Mouse (Mus musculus): Measurements from ENCODE around the gene Gm49354. TPM values are rescaled to one million over a fixed set of nuclear protein-coding genes. Genes with fewer than 3 reads are reported as not detected.

Gm49354 gene
- polyA plus RNA-seq, 1 experiment from 2014 or later = not detected

DNA sequence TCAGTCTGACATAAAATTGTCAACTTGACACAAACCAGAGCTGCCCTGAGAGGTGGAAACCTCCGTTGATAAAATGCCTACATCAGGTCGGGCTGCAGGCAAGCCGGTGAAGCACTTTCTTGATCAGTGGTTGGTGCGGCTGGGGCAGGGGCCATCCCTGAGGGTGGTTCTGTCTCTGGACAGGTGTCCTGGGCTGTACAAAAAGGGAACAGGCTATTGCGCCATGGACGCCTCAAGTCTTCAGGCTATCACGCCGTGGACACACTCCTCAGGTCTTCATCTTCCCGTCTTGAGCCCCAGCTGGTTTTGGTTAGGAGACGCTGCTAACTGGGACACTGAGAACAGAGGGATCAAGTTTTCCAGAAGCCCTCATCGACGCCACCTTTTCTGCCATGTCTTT, 31.7 kb downstream of the Gm49354 start:
- no peak for DNase-seq (ENCODE audit: low spot score)
- no peak for ATAC-seq (ENCODE audit: insufficient read depth, low FRiP score, low TSS enrichment)
- Histone ChIP-seq H3K9me3 (ENCODE audit: control insufficient read depth, low read length) (no peaks in the 10 kb centered on the region), H3K36me3 (ENCODE audit: control insufficient read depth, insufficient read depth, low read length) (peaks cover 3% of the 10 kb centered on the region; the same call in 1 of the 2 replicates), H3K9ac (ENCODE audit: low read length) (no peak overlapping the region), H3K27me3 (ENCODE audit: control insufficient read depth, insufficient read depth, low read length) (no peaks in the 10 kb centered on the region), H3K4me3 (ENCODE audit: low read depth, low read length) (no peak overlapping the region), H3K27ac (ENCODE audit: low read depth, low read length) (no peak overlapping the region), H3K4me1 (ENCODE audit: control insufficient read depth, insufficient read depth, low read length) (no peaks in the 10 kb centered on the region), H3K4me2 (ENCODE audit: low read depth) (no peak overlapping the region)
- WGBS = 85% methylated on average over 12 of the region's 12 CpGs

DNA sequence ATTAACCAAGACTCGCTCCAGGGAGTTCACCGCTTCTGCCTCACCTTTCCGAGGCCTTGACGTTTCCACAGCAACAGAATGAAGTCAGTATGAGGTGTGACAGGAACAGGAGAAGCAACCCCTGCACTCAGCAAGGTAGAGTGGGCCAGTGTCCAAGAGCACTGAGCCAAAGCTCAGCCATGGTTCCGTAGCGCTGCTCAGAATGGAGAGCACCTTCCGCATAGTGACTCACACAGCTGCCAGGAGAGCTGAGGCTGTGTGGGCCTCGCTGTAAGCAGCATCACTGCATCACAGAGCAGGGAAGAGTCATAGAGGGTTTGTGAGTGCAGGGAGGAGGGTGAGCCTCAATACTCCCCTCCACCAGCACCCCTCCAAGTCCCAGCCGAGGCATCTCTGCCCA, 35.3 kb downstream of the Gm49354 start, which contains the start of gene 1700014D04Rik:
Gene 1700014D04Rik (minus strand): TSS at position 42 of the 400 bp plus-strand sequence.
- ATAC-seq (ENCODE audit: insufficient read depth, low FRiP score, low TSS enrichment) = no peak

DNA sequence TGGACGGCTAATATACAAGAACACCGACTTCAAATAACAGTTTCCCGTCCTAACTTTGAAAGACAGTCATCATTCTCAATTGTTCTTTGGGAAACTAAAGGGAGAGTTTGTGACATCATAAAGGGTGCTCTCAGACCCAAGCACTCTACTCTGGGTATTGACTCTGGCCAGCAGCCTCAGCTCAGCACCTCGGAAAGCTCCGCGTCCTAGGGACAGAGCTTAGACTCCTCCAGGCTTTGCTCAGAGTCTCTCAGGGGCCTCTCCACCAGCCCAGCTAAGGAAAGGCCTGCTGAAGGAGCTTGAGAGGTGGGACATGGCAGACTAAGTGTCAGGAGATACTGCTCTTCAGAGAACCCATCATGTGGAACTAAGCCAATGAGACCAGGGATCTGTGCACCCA, 35.9 kb downstream of the Gm49354 start:
- DNase-seq (ENCODE audit: low spot score) = no peak
- Histone ChIP-seq H3K9me3 (ENCODE audit: control insufficient read depth, low read length) (no peaks in the 10 kb centered on the region), H3K36me3 (ENCODE audit: control insufficient read depth, insufficient read depth, low read length) (no peaks in the 10 kb centered on the region), H3K4me2 (ENCODE audit: low read depth) (no peak overlapping the region), H3K9ac (ENCODE audit: low read length) (no peak overlapping the region), H3K27me3 (ENCODE audit: control insufficient read depth, insufficient read depth, low read length) (no peaks in the 10 kb centered on the region), H3K4me3 (ENCODE audit: low read depth, low read length) (no peak overlapping the region), H3K27ac (ENCODE audit: low read depth, low read length) (no peak overlapping the region), H3K4me1 (ENCODE audit: control insufficient read depth, insufficient read depth, low read length) (no peaks in the 10 kb centered on the region)
- ATAC-seq (ENCODE audit: insufficient read depth, low FRiP score, low TSS enrichment) = no peak
- 81% methylated on average over 5 of the region's 6 CpGs for WGBS

More for the DNA sequence above, 35.3 kb downstream of the Gm49354 start, which contains the start of gene 1700014D04Rik:
- H3K4me1 ChIP-seq (ENCODE audit: control insufficient read depth, insufficient read depth, low read length) = no peaks in the 10 kb centered on the region
- no peak within 1 kb of the TSS for H3K27ac ChIP-seq (ENCODE audit: low read depth, low read length)
- WGBS = 90% methylated on average over 9 of the region's 9 CpGs
- no peak within 1 kb of the TSS for H3K4me3 ChIP-seq (ENCODE audit: low read depth, low read length)
- no peaks in the 10 kb centered on the region for H3K27me3 ChIP-seq (ENCODE audit: control insufficient read depth, insufficient read depth, low read length)
- H3K36me3 ChIP-seq (ENCODE audit: control insufficient read depth, insufficient read depth, low read length) = no peaks in the 10 kb centered on the region
- H3K9me3 ChIP-seq (ENCODE audit: control insufficient read depth, low read length) = no peaks in the 10 kb centered on the region
- no peak within 1 kb of the TSS for H3K4me2 ChIP-seq (ENCODE audit: low read depth)
- no peak for DNase-seq (ENCODE audit: low spot score)
- H3K9ac ChIP-seq (ENCODE audit: low read length) = no peak within 1 kb of the TSS

DNA sequence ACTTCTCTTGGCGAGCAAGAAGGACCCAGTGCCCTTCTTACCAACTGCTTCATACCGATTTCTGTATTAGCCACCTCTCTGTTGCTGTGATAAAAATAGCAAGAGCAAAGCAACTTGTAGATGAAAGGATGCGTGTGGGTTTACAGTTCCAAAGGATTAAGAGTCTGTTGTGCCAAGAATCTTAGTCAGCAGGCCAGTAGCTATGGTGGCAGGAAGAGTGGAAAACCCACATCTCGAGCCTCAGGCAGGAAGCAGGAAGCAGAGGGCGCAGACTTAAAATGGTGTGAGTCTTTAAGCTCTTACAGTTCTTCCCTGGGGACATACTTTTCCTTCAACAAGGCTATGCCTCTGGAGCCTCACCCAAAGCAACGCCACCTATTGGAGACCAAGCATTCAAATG, 36.6 kb downstream of the Gm49354 start:
- H3K4me1 ChIP-seq (ENCODE audit: control insufficient read depth, insufficient read depth, low read length) = no peaks in the 10 kb centered on the region
- H3K27ac ChIP-seq (ENCODE audit: low read depth, low read length) = no peak overlapping the region
- no peaks in the 10 kb centered on the region for H3K9me3 ChIP-seq (ENCODE audit: control insufficient read depth, low read length)
- H3K36me3 ChIP-seq (ENCODE audit: control insufficient read depth, insufficient read depth, low read length) = no peaks in the 10 kb centered on the region
- H3K9ac ChIP-seq (ENCODE audit: low read length) = no peak overlapping the region
- no peak overlapping the region for H3K4me2 ChIP-seq (ENCODE audit: low read depth)
- DNase-seq (ENCODE audit: low spot score) (no peak), ATAC-seq (ENCODE audit: insufficient read depth, low FRiP score, low TSS enrichment) (no peak)
- H3K4me3 ChIP-seq (ENCODE audit: low read depth, low read length) = no peak overlapping the region
- 86% methylated on average over 6 of the region's 6 CpGs for WGBS
- no peaks in the 10 kb centered on the region for H3K27me3 ChIP-seq (ENCODE audit: control insufficient read depth, insufficient read depth, low read length)

DNA sequence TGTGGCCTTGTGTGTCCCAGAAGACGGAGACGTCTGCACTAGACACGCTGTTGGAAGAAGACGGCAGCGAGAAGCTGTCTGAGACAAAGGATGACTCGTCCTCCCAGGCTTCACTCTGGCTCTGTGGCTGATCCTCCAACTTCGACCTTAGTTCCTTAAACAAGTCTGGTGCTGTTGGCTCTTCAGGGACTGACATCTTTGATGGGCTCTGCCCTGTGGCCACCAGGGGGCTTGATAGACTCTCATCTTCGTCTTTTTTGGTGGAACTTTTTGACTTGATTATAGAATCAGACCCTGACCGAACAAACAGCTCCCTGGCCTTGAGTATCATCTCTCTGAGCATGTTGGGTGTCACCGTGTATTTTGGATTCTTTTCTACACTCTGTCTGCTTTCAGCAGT, 40.3 kb downstream of the Gm49354 start:
- Histone ChIP-seq H3K27me3 (ENCODE audit: control insufficient read depth, insufficient read depth, low read length) (no peaks in the 10 kb centered on the region), H3K36me3 (ENCODE audit: control insufficient read depth, insufficient read depth, low read length) (no peaks in the 10 kb centered on the region), H3K4me1 (ENCODE audit: control insufficient read depth, insufficient read depth, low read length) (no peaks in the 10 kb centered on the region), H3K9ac (ENCODE audit: low read length) (no peak overlapping the region), H3K9me3 (ENCODE audit: control insufficient read depth, low read length) (no peaks in the 10 kb centered on the region), H3K27ac (ENCODE audit: low read depth, low read length) (no peak overlapping the region), H3K4me3 (ENCODE audit: low read depth, low read length) (no peak overlapping the region), H3K4me2 (ENCODE audit: low read depth) (no peak overlapping the region)
- no peak for ATAC-seq (ENCODE audit: insufficient read depth, low FRiP score, low TSS enrichment)
- 86% methylated on average over 10 of the region's 10 CpGs for WGBS
- DNase-seq (ENCODE audit: low spot score) = no peak

DNA sequence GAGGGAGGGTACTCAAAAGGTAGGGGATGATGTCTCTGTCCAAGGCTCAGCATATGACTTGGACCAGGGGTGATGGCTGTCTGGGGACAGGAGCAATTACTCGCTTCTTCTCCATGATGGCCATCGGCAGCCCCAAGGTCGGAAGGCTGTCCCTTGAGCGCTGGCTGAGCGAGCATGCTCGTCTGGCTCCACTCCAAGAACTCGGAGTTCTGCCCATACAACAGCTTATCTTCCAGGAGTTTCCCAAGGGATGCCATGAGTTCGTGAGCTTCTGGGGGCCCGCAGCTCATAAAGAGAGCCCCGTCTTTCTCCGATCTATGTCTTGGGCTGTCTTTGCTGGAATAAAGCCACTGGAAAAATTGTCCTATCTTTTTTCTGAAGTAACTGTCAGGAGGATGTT, 40.9 kb downstream of the Gm49354 start:
- Histone ChIP-seq H3K27ac (ENCODE audit: low read depth, low read length) (no peak overlapping the region), H3K9me3 (ENCODE audit: control insufficient read depth, low read length) (no peaks in the 10 kb centered on the region), H3K4me1 (ENCODE audit: control insufficient read depth, insufficient read depth, low read length) (no peaks in the 10 kb centered on the region), H3K9ac (ENCODE audit: low read length) (no peak overlapping the region), H3K4me2 (ENCODE audit: low read depth) (no peak overlapping the region), H3K27me3 (ENCODE audit: control insufficient read depth, insufficient read depth, low read length) (no peaks in the 10 kb centered on the region), H3K36me3 (ENCODE audit: control insufficient read depth, insufficient read depth, low read length) (no peaks in the 10 kb centered on the region), H3K4me3 (ENCODE audit: low read depth, low read length) (no peak overlapping the region)
- DNase-seq (ENCODE audit: low spot score) (no peak), ATAC-seq (ENCODE audit: insufficient read depth, low FRiP score, low TSS enrichment) (no peak)
- WGBS = 92% methylated on average over 11 of the region's 11 CpGs

DNA sequence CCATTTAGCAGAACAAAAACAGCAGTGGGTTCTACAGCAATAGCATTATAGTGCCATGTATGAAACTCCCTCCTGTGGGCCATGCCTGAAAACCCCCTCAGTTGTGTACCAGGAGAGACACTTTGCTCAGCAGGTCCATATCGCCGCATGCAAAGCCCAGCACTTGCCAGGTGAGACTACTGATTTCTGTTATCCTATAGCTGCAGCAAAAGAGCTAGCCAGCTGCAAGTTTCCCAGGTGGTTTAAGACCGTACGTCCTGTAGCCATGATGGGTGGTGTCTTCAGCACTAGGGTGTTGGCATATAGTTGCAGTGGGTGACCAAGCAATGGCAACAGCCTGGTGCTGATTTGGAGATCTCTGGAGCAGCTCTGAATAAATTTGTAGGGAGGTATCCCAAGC, 42.6 kb downstream of the Gm49354 start:
- 91% methylated on average over 4 of the region's 4 CpGs for WGBS
- no peaks in the 10 kb centered on the region for H3K4me1 ChIP-seq (ENCODE audit: control insufficient read depth, insufficient read depth, low read length)
- DNase-seq (ENCODE audit: low spot score) = no peak
- no peaks in the 10 kb centered on the region for H3K27me3 ChIP-seq (ENCODE audit: control insufficient read depth, insufficient read depth, low read length)
- H3K9ac ChIP-seq (ENCODE audit: low read length) = no peak overlapping the region
- ATAC-seq (ENCODE audit: insufficient read depth, low FRiP score, low TSS enrichment) = no peak
- no peaks in the 10 kb centered on the region for H3K36me3 ChIP-seq (ENCODE audit: control insufficient read depth, insufficient read depth, low read length)
- H3K4me2 ChIP-seq (ENCODE audit: low read depth) = no peak overlapping the region
- no peak overlapping the region for H3K4me3 ChIP-seq (ENCODE audit: low read depth, low read length)
- no peaks in the 10 kb centered on the region for H3K9me3 ChIP-seq (ENCODE audit: control insufficient read depth, low read length)
- no peak overlapping the region for H3K27ac ChIP-seq (ENCODE audit: low read depth, low read length)

DNA sequence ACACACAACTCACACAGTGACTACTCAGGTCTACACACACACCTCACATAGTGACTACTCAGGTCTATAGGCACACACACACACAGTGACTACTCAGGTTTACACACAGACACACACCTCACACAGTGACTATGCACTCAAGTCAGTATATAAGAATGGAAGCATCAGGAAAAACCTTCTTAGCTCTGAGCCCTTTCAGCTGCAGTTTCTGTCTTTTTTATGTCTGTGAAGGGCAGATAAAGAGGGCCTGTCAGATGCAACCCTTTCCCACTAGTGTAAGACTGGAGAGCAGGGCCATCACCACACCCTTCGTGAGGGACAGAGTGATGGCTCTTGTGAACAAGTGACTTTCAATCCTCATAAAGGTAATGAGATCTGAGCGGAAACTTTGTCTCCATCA, 43.6 kb downstream of the Gm49354 start:
- no peaks in the 10 kb centered on the region for H3K36me3 ChIP-seq (ENCODE audit: control insufficient read depth, insufficient read depth, low read length)
- H3K9me3 ChIP-seq (ENCODE audit: control insufficient read depth, low read length) = no peaks in the 10 kb centered on the region
- H3K4me2 ChIP-seq (ENCODE audit: low read depth) = no peak overlapping the region
- H3K4me3 ChIP-seq (ENCODE audit: low read depth, low read length) = no peak overlapping the region
- DNase-seq (ENCODE audit: low spot score) (no peak), ATAC-seq (ENCODE audit: insufficient read depth, low FRiP score, low TSS enrichment) (no peak)
- H3K27me3 ChIP-seq (ENCODE audit: control insufficient read depth, insufficient read depth, low read length) = no peaks in the 10 kb centered on the region
- H3K9ac ChIP-seq (ENCODE audit: low read length) = no peak overlapping the region
- H3K4me1 ChIP-seq (ENCODE audit: control insufficient read depth, insufficient read depth, low read length) = no peaks in the 10 kb centered on the region
- 87% methylated on average over 2 of the region's 2 CpGs for WGBS
- H3K27ac ChIP-seq (ENCODE audit: low read depth, low read length) = no peak overlapping the region

DNA sequence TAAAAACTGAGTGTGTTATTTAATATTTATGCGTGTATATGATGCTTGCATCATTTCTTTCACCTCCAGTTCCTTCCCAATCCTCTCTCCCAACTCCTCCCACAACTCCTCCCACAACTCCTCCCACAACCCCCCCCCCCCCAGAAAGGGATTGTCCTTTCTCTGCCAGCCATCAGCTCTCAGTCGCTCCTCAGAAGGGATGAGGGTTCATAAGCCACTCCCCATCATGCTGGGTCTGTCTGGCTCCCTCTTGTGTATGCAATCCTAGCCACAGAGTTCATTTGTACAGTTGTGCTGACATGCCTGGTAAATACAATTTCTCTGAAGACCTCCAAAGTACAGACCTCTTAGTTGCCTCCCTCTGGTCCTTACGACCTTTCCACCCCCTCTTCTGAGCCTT, 46.9 kb downstream of the Gm49354 start:
- H3K36me3 ChIP-seq (ENCODE audit: control insufficient read depth, insufficient read depth, low read length) = no peaks in the 10 kb centered on the region
- no peak overlapping the region for H3K4me3 ChIP-seq (ENCODE audit: low read depth, low read length)
- DNase-seq (ENCODE audit: low spot score) = peak; percentile 29
- H3K9ac ChIP-seq (ENCODE audit: low read length) = no peak overlapping the region
- H3K9me3 ChIP-seq (ENCODE audit: control insufficient read depth, low read length) = no peaks in the 10 kb centered on the region
- no peaks in the 10 kb centered on the region for H3K27me3 ChIP-seq (ENCODE audit: control insufficient read depth, insufficient read depth, low read length)
- 36% methylated on average over 3 of the region's 3 CpGs for WGBS
- ATAC-seq (ENCODE audit: insufficient read depth, low FRiP score, low TSS enrichment) = no peak
- H3K4me2 ChIP-seq (ENCODE audit: low read depth) = no peak overlapping the region
- H3K27ac ChIP-seq (ENCODE audit: low read depth, low read length) = no peak overlapping the region
- H3K4me1 ChIP-seq (ENCODE audit: control insufficient read depth, insufficient read depth, low read length) = no peaks in the 10 kb centered on the region

Measured in neural tube, embryonic 11.5 days (tissue).